Mouse (Mus musculus) cerebellum, adult 2 months (tissue): ENCODE measurements around the gene Foxn2.

ENCODE experiments used
- CTCF ChIP-seq: fragments of 200-500 bp; IDR thresholded peaks from 2 replicates; pipeline ENCODE4 v1.5.1; 2011; ENCODE audit warnings: low read depth, mild to moderate bottlenecking, control low read depth, low read length, moderate library complexity, borderline replicate concordance; ENCODE audit not compliant: insufficient read depth
- POLR2A ChIP-seq: fragments of 200-500 bp; IDR thresholded peaks from 2 replicates; pipeline ENCODE4 v1.6.1; 2011; ENCODE audit warnings: low read length, control low read depth, borderline replicate concordance; ENCODE audit not compliant: insufficient read depth

- TF ChIP-seq POLR2A (no peak), CTCF (no peak)
Observed at GRCm38 (mm10) chr17:88516477-88516876, 76.0 kb downstream of the Foxn2 start.
